Mouse (Mus musculus) E14TG2a.4 (cell line): ENCODE results near the gene Bsn.
A peak's percentile ranks its signal among the peaks of the same experiment; 100 is the strongest.

Source experiments
- CTCF ChIP-seq: conservative IDR thresholded peaks from 2 replicates; pipeline ENCODE4 v1.5.1; 2014; ENCODE audit warnings: low read length
- NANOG ChIP-seq: IDR thresholded peaks from 2 replicates; pipeline ENCODE4 v1.6.1; 2014; ENCODE audit warnings: borderline replicate concordance, low read length, mixed read lengths

DNA sequence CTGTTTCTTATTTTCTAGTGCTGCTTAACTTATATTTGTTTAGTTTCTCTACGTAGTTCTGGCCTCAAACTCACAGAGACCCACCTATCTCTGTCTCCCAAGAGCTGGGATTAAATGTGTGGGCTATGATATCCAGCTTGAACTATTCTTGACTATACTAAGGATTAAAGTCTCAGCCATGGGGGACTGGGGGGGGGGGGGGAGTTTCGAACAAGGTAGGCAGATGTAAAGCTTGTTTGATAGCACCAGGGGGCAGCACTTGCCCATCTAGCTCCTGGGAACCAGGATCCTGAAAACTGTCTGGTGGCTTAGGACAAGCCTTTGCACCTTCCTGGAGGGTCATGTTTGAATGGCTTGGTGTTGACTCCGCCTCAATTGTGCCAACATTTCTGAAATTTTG is 94.7 kb downstream of the Bsn start:
- TF ChIP-seq CTCF (peak; percentile 58), NANOG (no peak)
